Mouse (Mus musculus): ENCODE measurements around the gene Znrf4.
"Not testable (repeated sequence)": the region's sequence is repeated elsewhere in the genome, so short reads cannot be mapped to it uniquely, and the experiment has no call there.

Gene Znrf4

DNA sequence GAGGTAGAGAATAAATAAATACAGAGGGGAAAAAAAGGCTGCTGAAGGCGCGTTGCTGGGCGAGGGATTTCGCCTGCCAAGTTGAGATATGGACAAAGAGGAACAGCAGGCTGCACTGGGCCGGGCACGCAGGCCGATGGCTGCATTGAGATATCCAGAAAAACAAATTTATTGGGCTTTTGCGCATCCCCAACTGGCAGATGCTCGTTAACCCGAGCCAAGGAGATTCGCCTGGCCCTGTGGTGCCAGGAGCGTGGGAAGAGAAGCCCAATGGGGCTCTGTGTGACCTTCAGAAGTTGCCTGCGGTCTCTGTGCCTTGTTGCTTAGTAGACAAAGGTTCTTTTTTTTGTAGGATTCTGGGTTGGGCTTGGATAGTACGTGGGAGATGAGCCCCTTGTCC is 24.0 kb upstream of the Znrf4 start:
- DNase-seq (ENCODE audit: low read depth, low spot score): no peak

DNA sequence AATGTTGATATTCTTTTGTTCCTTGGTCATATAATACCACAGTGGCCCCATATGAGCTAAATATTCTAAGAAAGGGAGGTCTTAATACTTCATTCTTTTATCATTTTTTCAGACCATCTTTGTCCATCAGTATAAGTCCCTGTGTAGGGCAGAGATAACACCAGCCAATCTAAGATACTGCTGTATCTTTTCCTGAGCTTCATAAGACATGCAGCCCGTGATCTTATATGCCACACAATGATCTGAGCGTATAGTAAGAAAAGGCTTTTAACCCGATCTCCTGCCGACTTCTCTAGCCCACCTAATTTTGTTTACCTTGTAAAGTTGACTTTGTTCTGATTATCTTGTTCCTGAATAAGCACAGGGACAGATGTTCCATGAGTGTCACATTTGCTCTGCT is 12.7 kb upstream of the Znrf4 start:
- DNase-seq (ENCODE audit: low read depth, low spot score): no peak

DNA sequence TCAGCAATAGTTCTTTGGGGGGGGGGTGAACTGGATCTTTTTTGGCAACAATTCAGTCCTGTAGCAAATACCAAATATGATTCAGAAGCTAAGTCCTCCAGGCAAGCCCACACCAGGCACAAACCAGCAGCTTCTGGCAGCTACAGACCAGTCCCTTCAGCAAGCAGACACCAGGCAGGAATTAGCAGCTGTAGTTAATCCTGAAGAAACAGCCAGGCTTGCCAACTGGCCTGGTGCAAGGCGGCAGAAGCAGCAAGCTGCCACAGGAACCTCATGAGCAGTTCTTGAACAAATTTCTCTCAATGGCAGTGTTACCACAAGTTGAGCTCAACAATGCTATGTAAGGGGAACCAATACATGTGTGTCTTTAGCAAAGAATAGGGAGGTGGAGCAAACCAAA is 10.5 kb upstream of the Znrf4 start:
- no peak for DNase-seq (ENCODE audit: low read depth, low spot score)

DNA sequence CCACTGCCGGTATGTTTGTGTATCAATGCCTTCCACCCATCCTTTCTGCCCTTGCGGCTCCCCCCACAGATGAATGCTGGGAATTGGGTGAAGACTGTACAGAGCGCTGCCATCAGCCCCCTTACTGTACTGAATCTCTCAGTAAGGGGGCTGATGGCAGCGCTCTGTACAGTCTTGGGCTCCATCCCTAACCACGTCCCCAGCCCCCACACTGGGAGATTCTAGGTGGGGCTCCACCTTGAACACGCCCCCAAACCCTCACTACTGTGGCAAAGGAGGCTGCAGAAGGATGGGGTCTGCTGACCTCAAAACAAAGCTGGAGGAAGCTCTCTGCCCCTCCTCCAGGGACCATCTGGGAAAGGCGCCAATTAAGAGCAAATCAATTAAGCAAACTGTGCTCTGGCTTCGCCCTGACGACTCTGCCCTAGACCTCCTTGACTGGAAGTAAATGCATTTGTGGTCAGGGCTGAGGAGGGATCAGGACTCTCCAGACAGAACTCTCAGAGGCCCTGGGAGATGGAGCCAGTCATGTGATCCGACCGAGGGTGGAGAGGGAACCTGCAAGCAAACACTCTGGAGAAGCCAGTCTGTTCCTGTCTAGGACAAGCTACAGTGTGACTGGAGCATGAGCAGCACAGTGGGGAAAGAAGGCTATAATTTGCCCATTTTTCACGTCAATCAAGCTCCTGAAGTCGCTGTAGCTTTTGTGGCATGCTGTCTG is 3.6 kb upstream of the Znrf4 start:
- no peak for DNase-seq (ENCODE audit: low read depth, low spot score)

DNA sequence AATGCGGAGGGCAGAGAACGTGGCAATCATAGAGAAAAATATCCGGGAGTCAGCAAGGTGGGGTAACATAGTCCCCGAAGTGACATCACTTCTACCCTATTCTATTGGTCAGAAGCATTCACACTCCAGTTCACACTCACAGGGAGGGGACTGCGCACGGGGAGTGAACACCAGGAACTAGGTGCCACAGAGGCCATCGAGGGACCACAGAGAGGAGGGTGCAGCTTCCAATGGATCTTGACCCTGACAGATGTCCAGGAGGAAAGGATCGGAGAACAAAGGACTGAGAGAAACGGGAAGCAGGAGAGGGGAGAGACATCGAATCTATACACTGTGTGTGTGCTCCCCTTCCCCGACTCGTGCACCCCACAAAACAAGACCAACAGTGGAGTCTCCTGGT is 2.7 kb upstream of the Znrf4 start:
- no peak for DNase-seq (ENCODE audit: low read depth, low spot score)

DNA sequence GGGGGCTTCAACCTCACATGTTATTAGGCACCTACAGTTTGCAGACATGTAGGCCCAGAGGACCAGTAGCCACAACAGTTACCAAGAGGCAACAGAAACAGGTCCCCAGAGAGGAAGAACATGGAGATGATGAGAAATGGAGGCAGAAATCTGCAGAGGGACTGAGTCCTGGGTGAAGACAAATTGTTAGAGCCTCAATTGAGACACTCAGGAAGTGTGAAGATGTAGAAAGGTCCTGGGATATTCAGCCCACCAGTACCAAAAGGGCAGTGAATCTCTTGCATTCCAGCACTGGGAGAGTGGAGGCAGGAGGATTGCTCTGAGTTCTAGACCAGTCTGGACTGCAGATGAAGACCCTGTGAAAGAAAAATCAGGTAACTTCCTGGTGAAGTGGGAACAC is 2.1 kb upstream of the Znrf4 start:
- DNase-seq (ENCODE audit: low read depth, low spot score): no peak

DNA sequence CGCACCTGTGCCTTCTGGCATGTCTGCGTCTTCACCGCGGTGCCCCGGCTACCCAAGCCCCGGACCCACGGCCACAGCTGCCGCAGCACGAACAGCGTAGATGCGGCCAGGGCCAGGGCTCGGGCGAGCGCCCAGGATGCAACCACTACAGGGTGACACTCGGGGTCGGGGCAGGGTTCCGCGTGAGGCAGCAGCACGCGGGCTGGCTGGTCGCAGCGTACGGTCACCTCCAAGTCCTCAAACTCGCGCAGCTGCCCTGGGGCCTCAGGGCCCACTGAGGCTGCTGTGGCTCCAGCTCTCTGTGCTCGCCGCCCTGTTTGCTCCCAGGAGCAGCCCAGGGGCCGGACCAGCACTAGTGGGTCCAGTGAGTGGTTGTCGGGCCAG is 532 bp downstream of the Znrf4 start:
- no peak for DNase-seq (ENCODE audit: low read depth, low spot score)

DNA sequence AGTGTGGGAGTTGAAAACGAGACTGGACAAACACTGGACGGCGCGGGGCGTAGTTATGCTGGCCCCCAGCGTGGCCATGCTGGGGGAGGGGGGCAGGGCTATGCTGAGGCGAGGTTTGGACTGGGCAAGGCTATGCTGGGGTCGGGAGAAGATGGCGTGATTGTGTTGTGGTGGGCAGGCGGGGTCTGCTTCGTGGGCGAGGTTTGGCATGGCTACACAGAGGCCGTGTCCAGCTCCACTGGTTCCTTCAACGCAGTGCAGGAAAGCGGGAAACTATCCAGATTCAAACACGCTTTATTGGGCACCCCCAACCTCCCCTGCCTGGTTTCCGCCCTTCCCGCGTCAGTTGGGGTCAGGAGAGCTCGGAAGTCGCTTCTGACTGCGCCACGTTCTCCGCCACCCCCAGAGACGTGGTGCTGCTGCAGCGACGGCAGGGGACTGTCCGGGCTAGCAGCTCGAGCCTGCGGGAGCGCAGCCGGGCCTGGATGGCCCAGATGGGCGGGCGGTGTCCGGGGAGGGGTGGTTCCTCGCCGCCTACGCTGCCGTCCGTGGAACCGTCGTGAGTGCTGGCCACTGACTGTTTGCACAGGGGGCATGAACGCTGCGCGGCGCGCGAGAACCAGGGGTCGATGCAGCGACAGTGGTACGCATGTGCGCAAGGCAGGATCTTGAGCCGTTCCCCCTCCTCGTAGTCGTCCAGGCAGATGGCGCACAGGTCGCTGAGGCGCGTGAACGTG is 1.1 kb downstream of the Znrf4 start:
- DNase-seq (ENCODE audit: low read depth, low spot score): no peak

DNA sequence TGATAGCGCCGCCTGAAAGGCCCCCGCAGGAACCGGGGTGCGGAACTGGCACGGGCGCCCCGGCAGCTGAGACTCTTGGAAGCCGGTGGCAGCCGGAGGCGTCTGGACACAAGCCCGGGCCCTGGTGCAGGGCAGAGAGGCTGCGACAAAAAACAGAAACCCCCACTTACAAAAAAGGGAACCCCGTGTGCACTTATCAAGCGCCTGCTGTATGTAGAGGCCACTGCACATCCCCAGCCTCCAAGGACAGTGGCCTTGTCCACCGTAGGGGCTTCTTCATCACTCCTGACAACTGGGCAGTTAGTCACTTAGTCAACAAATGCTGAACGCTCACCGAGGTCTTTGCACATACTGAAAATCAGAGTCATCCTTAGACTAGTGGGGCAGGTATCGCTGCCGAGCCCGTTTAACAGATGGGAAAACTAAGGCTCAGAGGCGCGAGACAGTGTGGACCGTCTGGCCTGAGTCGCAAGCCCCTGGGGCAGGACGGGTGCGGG is 1.7 kb downstream of the Znrf4 start:
- DNase-seq (ENCODE audit: low read depth, low spot score): no peak

DNA sequence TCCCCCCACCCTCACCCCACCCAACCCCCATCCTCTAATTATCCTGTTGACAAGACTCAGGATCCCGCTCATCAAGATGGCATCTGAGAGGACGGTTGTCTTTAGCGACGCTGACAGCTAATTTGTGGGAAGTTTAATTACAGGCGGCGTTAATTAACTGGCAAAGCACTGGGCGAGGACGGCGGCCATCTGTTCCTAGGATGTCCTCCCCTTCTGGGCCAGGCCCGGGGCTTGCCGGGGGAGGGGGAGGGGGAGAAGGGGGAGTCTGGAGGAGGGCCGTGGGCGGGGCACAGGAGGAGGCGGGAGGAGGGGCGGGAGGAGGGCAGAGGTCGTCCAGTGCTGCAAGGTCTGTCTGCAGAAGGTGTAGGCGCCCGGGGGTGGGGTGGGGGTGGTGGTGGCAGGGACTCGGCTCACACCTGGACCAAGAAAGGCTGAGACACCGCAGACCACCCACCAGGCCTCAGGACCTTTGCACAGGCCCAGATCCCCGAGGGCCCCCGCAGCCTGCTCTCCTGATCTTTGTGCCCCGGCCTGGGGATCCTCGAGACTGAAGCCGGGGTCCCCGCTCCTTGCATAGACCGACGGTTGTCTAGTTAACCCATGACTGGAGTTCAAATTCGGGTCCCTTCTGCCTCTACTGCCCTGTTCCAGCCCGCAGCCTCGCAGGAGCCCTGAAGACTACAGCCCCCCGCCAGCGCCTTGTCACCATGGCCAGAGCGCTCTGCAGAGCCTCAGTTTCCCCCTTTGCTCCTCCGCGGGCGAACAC is 2.3 kb downstream of the Znrf4 start:
- no peak for DNase-seq (ENCODE audit: low read depth, low spot score)

DNA sequence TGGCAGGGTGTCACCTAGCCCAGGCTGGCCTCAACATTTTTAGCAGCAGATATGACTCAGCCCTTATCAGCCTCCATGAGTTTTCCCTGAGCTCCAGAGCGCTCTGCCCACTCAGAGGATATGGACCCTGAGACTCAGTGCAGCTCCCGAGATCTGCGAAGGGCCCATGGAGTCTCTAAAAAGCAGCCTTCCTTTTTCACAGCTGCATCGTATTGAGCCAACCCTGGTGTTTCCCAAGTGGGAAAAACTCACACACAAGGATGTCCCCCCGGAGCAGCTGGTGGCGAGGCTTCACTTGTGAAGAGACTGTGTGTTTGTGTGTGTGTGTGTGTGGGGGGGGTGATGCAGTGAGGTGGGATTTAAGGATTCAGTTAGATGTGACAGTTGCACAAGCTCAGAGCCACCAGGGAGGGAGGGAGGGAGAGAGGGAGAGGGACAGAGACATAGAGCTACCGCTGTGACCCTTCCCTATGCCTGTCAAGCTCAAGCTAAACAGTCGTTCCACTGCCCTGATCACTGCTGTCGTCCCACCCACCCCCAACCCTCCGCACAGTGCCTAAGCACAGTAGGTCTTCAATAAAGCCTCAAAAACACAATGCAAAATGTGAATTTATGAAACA is 3.1 kb downstream of the Znrf4 start:
- no peak for DNase-seq (ENCODE audit: low read depth, low spot score)

DNA sequence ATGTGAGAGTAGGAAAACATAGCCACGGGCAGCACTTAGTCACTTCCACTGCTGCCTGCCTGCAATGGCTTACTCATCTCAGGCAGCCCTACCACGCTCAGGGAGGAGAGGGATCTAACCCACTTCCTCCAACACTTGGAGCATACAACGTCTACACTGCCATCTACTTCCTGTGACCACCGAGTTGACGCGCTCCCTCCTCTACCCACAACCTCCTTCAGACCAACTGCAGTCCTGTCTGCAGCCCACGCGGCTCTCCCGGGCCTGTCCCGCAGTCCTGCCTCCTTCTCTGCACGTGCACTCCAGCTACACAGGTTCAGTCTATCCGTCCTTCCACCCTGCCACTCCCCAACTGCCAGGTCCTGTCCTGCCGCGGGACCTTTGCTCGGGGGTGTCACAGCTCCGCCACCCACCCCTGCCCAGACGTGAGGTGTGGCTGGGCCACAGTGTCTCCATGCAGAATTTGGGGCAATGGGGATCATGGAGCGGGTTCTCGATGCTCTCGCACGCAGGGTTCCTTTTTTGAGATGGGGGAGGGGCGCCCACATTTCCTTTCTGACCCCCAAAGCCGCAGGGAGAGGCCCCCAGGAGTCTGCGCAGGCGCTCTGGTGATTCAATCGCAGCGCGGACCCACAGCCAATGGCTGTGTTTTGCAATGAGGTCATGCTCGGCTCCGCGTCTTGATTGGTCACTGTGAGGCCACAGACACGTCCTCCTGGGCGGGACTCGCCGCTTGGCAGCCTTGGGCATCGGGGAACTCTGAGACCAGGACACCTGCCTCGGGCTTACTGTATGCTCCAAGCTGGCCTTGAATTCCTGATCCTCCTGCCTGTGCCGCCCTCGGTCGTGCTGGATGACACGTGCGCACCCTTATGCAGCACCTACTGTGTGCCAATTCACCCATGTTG is 4.8 kb downstream of the Znrf4 start:
- peak; percentile 95 for DNase-seq (ENCODE audit: low read depth, low spot score)

DNA sequence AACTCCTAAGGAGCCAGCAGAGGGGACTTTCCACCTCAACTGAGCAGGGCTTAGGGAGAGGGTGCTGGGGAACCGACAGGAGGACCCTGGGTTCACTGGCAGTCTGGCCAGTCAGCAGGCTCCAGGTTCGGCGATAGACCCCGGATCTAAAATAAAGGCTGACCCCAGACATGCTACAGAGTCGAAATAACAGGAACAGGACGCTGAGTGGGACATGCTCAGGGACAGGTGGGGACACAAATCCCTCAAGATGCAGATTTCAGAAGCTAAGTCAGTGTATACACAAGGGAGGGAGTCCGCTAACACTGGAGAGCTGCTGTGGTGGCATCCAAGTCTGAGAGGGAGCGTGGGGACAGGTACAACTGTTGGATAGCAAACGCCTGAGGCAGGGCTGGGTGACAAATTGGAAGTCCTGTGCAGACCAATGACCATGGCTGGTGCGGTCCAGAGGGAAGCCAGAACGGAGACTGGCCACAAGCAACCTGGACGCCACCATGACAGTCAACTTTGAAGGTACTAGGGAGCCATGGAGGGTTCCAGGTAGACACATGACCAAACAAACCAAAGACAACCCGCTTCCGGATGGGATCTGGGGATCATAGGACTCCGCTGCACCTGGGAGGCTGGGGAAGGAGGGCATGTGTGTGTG is 5.7 kb downstream of the Znrf4 start:
- DNase-seq (ENCODE audit: low read depth, low spot score): no peak

DNA sequence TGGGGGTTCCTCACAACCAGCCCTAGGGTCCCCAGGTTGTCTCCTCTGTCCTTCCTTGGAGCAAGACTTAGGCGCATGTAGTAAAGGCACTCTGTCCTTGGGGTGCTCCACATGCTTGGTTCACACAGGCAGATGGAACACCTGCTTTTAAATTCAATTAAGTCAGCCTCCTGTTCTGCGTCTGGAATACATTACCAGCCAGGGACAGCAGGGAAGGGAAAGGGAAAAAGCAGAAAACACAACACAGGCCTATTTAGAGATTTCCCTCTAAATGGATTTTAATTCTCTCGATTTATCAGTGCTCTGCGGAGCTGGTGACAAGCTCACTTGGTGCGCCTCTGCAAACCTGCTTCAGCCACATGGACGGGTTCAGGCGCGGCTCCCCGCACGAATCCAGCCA is 6.8 kb downstream of the Znrf4 start:
- DNase-seq (ENCODE audit: low read depth, low spot score): no peak

DNA sequence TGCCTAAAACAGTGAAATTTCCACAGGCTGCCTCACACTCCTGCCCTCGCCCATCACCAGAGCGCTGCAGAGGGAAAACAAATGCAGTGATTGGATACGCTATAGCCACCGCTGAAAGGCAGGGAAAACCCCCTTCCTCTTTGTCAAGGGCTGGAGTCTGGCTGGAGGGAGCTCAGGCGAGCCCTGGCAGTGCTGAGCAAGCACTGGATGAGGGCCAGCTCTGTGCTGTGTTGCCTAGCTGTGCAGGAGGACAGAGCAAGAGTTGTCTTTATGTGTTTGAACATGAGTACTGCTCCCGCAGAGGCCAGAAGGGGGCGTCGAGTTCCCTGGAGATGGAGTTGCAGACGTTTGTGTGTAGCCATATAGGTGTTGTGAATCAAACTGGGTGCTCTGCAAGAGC is 9.7 kb downstream of the Znrf4 start:
- no peak for DNase-seq (ENCODE audit: low read depth, low spot score)

DNA sequence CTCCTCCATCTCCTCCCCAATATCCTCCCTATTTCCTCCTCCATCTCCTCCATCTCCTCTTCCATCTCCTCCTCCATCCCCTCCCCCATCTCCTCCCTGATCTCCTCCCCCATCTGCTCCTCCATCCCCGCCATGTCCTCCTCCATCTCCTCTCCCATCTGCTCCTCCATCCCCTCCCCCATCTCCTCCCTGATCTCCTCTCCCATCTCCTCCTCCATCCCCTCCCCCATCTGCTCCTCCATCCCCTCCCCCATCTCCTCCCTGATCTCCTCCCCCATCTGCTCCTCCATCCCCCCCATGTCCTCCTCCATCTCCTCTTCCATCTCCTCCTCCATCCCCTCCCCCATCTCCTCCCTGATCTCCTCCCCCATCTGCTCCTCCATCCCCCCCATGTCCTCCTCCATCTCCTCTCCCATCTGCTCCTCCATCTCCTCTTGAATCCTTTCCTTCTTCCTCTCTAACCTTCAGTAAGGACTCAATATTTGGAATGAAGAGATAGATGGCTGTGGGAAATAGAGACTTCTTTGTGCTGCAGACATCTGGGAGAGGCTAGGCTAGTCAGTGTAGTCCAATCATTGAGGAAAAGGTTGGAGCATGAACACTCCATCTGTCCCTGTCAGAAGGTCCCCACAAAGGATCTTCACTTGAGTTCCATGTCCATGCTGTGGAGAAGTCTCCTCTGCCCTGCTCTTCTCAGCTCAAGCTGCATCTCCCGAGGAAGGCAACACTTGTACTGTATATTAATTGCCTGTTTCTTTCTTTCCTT is 10.4 kb downstream of the Znrf4 start:
- DNase-seq (ENCODE audit: low read depth, low spot score): not testable (repeated sequence)

DNA sequence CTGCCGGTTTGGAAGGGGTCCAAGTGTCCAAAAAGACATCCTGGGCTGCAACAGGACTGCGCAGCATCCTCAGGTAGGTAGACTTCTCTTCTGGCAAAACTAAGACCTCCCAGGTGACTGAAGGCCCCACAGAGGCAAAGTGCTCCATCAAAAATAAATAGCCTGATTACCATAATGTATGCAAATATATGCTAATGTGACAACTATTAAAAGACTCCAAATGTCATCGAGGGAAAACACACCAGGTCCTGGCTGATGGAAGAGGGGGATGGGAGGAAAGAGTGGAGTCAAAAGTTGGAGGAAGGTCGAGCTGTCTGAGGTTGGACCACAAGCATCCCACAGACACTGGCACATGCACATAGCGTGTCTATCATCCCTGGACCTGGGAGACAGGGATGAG is 13.0 kb downstream of the Znrf4 start:
- DNase-seq (ENCODE audit: low read depth, low spot score): no peak

DNA sequence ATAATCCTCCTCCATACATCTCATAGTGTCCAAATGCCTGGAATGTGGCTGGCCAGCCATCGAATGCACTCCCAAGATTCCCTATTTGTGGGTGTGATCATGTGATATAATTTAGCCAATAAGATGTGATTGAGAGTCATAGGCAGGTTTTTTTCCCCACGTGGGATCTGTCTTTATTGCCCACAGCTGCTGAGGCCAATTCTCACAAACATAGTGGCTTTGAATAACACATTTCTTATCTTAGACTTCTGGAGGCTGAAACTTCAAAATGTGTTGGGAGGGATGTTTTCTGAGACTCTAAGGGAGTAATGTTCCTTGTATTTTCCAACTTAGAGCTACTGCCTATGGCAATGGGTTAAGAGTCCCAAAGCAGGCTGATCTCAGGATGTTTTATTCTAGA is 17.8 kb downstream of the Znrf4 start:
- no peak for DNase-seq (ENCODE audit: low read depth, low spot score)

DNA sequence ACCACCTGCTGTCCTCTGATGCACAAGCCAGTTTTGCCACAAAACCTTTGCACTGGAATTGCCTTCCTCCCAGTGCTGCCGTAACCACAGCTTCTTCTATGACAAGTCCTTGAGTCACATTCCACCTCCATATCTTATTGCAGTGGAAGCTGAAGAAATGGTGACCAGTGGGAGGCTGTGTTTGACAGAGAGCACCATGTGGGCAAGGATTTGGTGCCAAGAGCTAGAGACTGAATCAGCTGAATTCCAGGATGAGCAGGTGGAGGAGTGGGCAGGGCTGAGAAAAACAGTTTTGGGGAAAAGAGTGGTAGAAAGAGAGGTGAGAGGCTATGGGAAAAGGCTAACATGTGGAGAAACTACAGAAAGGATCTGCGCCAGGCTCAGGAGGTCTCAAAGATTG is 18.4 kb downstream of the Znrf4 start:
- no peak for DNase-seq (ENCODE audit: low read depth, low spot score)
